15 mouse cellular contexts compared by ENCODE assay signal in genomic region chr1:120024331-120025049, GRCm38 (mm10). TPM values are rescaled to one million over a fixed set of nuclear protein-coding genes. Genes with fewer than 3 reads are reported as not detected.
DNase-seq lines count a peak whose midpoint lies in the region; ATAC-seq and TF ChIP-seq lines count a peak whose summit lies in the region.
"Had no signal": no experiment of that assay in that cellular context is flagged by ENCODE, and none has a peak within 500 bp of the region (broad histone marks: within the 10 kb centered on the region; RNA-seq: fewer than 3 reads in every experiment).

No protein-coding gene starts in this region.

- 29% methylated on average over 10 of the region's 10 CpGs for WGBS in kidney, adult 2 months
- WGBS in liver, embryonic 15.5 days (ENCODE audit: insufficient replicate concordance): 47% methylated on average over 10 of the region's 10 CpGs

- no peaks in the 10 kb centered on the region for H3K36me3 ChIP-seq in kidney, adult 2 months (ENCODE audit: control insufficient read depth, insufficient read depth, low read length)
- no peaks in the 10 kb centered on the region for H3K36me3 ChIP-seq in liver, embryonic 15.5 days (replicated peaks)
- H3K36me3 ChIP-seq: limb, embryonic 10.5 days; midbrain, embryonic 15.5 days; neural tube, embryonic 13.5 days had no signal

- H3K4me3 ChIP-seq in brown adipose tissue, adult 24 weeks (ENCODE audit: insufficient read depth, low read depth, low read length): no peak overlapping the region
- no peak overlapping the region for H3K4me3 ChIP-seq in kidney, adult 2 months (ENCODE audit: insufficient read depth, low read depth, low read length)
- no peak overlapping the region for H3K4me3 ChIP-seq in liver, embryonic 15.5 days (replicated peaks)
- H3K4me3 ChIP-seq: limb, embryonic 10.5 days; midbrain, embryonic 15.5 days; neural tube, embryonic 13.5 days had no signal

- intact Hi-C loops in heart, postnatal 25 days (cut with DNase I): no loop called here
- intact Hi-C loops in left cerebral cortex, postnatal 4 days (cut with DNase I): no loop called here

- peak; percentile 29; the same call in 1 of the 2 replicates for ATAC-seq in liver, embryonic 15.5 days (ENCODE audit: insufficient read depth)
- ATAC-seq: midbrain, embryonic 15.5 days had no signal

- H3K4me1 ChIP-seq in brown adipose tissue, adult 24 weeks (ENCODE audit: control insufficient read depth, insufficient read depth, insufficient read length, low read length): peaks cover 17% of the 10 kb centered on the region
- H3K4me1 ChIP-seq in kidney, adult 2 months (ENCODE audit: control insufficient read depth, insufficient read depth, low read length): peaks cover 16% of the 10 kb centered on the region
- no peaks in the 10 kb centered on the region for H3K4me1 ChIP-seq in liver, embryonic 15.5 days (replicated peaks)
- H3K4me1 ChIP-seq: midbrain, embryonic 15.5 days; neural tube, embryonic 13.5 days had no signal

- H3K9ac ChIP-seq in liver, embryonic 15.5 days: no peak overlapping the region
- H3K9ac ChIP-seq: midbrain, embryonic 15.5 days; neural tube, embryonic 13.5 days had no signal

- H3K27me3 ChIP-seq in kidney, adult 2 months (replicated peaks; ENCODE audit: control insufficient read depth, insufficient read depth, low read length): no peaks in the 10 kb centered on the region
- no peaks in the 10 kb centered on the region for H3K27me3 ChIP-seq in liver, embryonic 15.5 days
- H3K27me3 ChIP-seq: midbrain, embryonic 15.5 days; neural tube, embryonic 13.5 days had no signal

- no peak for TF ChIP-seq CTCF in kidney, adult 2 months (conservative IDR thresholded peaks at IDR 0.05; ENCODE audit: insufficient read depth, insufficient read length, low read depth, low read length)

- no peak for TF ChIP-seq POLR2A in kidney, adult 2 months (IDR thresholded peaks at IDR 0.05; ENCODE audit: low read depth, low read length)

- H3K9me3 ChIP-seq in liver, embryonic 15.5 days (replicated peaks): no peaks in the 10 kb centered on the region
- H3K9me3 ChIP-seq: limb, embryonic 10.5 days; midbrain, embryonic 15.5 days; neural tube, embryonic 13.5 days had no signal

- H3K27ac ChIP-seq in brown adipose tissue, adult 24 weeks (replicated peaks; ENCODE audit: low read depth, low read length): peak overlapping the region; percentile 72
- peak overlapping the region; percentile 72 for H3K27ac ChIP-seq in kidney, adult 2 months (ENCODE audit: insufficient read depth, low read depth, low read length)
- H3K27ac ChIP-seq in liver, embryonic 15.5 days (replicated peaks): no peak overlapping the region
- H3K27ac ChIP-seq: limb, embryonic 10.5 days; midbrain, embryonic 15.5 days; neural tube, embryonic 13.5 days had no signal

- peak; percentile 12 for DNase-seq in heart, adult 8-10 months (ENCODE audit: low spot score)
- DNase-seq in heart, postnatal 25 days (ENCODE audit: low spot score): no peak
- DNase-seq in kidney, adult 2 months: peak; percentile 92
- DNase-seq in cerebellum, postnatal 25 days: no peak
- no peak for DNase-seq in left cerebral cortex, postnatal 4 days
- no peak for DNase-seq in thymus, adult 18-20 months
- DNase-seq: adrenal gland, postnatal 36 days; lung, postnatal 10 days; right cerebral cortex, adult 18-20 months had no signal

- H3K4me2 ChIP-seq in liver, embryonic 15.5 days: no peak overlapping the region
- H3K4me2 ChIP-seq: midbrain, embryonic 15.5 days; neural tube, embryonic 13.5 days had no signal

RNA-seq across cellular contexts. Expression of gene Sctr, which starts 17.8 kb away (rescaled TPM):
- total RNA-seq in heart, adult 8-10 months (2022): not detected
- total RNA-seq in heart, postnatal 25 days (2021): not detected
- polyA plus RNA-seq in brown adipose tissue, adult 24 weeks (2012; ENCODE audit: insufficient read depth, insufficient read length, missing spikeins): 8.3 and 15.5 TPM in 2 replicates
- polyA plus RNA-seq in kidney, adult 2 months (2012; rRNA removed): 1.4 and 2.0 TPM in 2 replicates
- polyA plus RNA-seq in liver, embryonic 15.5 days (2015; fragmentation: Nextera tagmentation; extraction: Ambion mirVana): not detected in 2 replicates
- 1 to 10 TPM in 1 of 2 experiments, under 1 TPM in 1; 0.96 to 1.2 TPM for total RNA-seq in left cerebral cortex, postnatal 4 days (2021)
- total RNA-seq: hematopoietic stem cell, adult 5-6 weeks had no signal

RNA-seq across cellular contexts. Expression of gene Cfap221, which starts 27.5 kb away (rescaled TPM):
- not detected for total RNA-seq in heart, adult 8-10 months (2022)
- not detected for total RNA-seq in heart, postnatal 25 days (2021)
- 2.8 TPM in 1 of 2 replicates, not detected in the other for polyA plus RNA-seq in brown adipose tissue, adult 24 weeks (2012; ENCODE audit: insufficient read depth, insufficient read length, missing spikeins)
- not detected in 2 replicates for polyA plus RNA-seq in kidney, adult 2 months (2012; rRNA removed)
- polyA plus RNA-seq in liver, embryonic 15.5 days (2015; fragmentation: Nextera tagmentation; extraction: Ambion mirVana): 0.05 and 0.08 TPM in 2 replicates
- under 1 TPM; 0.36 to 0.44 TPM for total RNA-seq in left cerebral cortex, postnatal 4 days (2021)
- total RNA-seq: hematopoietic stem cell, adult 5-6 weeks had no signal
- polyA plus RNA-seq: limb, embryonic 10.5 days had no signal

RNA-seq across cellular contexts. Expression of gene Tmem37, which starts 49.4 kb away (rescaled TPM):
- 1 to 10 TPM; 6.3 to 8.5 (median 7.1) TPM for total RNA-seq in heart, adult 8-10 months (2022)
- 1 to 10 TPM; 5.1 to 6.9 TPM for total RNA-seq in heart, postnatal 25 days (2021)
- 53.3 and 66.7 TPM in 2 replicates for polyA plus RNA-seq in brown adipose tissue, adult 24 weeks (2012; ENCODE audit: insufficient read depth, insufficient read length, missing spikeins)
- 232 and 266 TPM in 2 replicates for polyA plus RNA-seq in kidney, adult 2 months (2012; rRNA removed)
- 84.6 and 97.7 TPM in 2 replicates for polyA plus RNA-seq in liver, embryonic 15.5 days (2015; fragmentation: Nextera tagmentation; extraction: Ambion mirVana)
- total RNA-seq in left cerebral cortex, postnatal 4 days (2021): 1 to 10 TPM; 1.4 to 1.8 TPM

Comparison
In these comparisons a context has a peak if more than half of its experiments do, and no peak if none do; other contexts are left out.
1. DNase-seq: peak in heart, adult 8-10 months (single experiment) and kidney, adult 2 months (single experiment); none in heart, postnatal 25 days (single experiment), cerebellum, postnatal 25 days (0 of 2), left cerebral cortex, postnatal 4 days (single experiment) and thymus, adult 18-20 months (0 of 2).